Mouse (Mus musculus) layer of hippocampus, postnatal 36 days (tissue): ENCODE measurements at regions not wholly inside any gene's neighbourhood (a gene's known extent, or its start where the extent isn't known, plus 50 kb on each side); places are given as distances from the start of the nearest gene placed in this dataset.
A peak's percentile ranks its signal among the peaks of the same experiment; 100 is the strongest.

Experiments
- DNase-seq, 2 experiments: peaks; one replicate each; pipeline ENCODE4 v3.0.0; 2022

DNA sequence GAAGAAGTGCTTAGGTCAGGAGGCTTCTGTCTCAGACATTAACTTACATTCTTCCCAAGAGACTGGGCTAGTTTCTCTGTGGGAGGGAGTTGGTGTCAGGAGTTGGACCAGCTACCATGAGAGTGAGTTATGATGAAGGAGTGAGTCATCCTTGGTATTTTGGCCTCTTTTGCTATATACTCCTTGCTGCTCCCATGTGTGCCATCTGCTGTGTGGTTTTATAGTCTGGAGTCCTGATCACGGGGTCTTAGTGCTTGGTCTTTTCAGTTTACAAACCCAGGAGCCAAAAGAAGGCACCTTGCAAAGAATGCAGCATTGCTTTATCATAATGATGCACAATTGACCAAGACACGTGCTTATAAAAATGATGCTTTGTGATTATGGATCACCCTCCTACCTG, 56.6 kb downstream of the Zfp503 start:
- no peak for DNase-seq

DNA sequence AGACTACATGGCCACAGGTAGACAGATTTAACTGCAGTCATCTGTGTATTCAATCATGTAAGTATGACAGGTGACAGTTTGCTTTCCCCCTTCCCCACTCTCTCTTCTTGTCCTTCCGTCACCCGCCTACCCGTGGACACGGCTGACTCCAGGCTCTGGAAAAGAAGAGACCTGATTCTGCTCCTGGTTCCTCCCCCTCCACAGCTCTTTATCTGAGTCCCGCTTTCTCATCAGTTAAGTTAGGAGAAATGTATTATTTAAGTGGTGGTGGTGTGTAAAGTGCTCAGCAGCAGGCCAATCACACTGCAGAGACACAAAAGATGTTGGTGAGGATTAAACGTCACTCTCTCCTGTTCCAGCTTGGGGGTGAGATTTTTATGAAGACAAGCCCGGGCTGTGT, 57.5 kb downstream of the Zfp503 start:
- no peak for DNase-seq

DNA sequence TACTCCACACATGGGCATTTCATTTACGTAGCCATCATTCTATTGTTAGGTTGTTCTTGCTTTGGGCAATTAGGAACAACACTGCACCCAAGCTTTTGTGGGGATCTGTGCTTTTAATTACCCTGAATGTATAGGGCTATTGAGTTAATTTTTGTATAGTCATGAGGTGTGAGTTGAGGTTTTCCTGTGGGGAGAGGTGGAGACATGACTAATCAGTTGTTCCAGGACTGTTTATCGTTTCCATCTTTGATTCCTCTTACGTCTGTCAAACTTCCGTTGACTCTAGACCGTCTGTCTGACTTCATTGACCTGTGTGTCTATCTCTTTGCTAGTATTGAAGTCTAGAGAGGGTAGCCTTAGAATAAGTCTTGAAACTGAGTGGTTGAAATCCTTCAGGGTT, 60.4 kb downstream of the Zfp503 start:
- no peak for DNase-seq

DNA sequence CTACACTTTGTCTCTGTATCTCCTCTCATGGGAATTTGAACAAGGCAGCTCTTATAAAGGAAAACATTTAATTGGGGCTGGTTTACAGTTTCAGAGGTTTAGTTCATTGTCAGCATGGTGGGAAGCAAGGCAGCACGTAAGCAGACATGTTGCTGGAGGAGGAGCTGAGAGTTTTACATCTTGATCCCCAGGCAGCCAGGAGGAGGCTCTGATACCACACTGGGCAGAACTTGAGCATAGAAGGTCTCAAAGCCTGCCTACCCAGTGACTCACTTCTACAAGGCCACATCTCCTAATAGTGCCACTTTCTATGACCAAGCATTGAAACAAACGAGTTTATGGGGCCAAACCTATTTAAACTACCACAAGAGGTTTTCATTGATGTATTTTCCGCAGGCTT, 67.9 kb upstream of the Comtd1 start:
- DNase-seq, result no peak

DNA sequence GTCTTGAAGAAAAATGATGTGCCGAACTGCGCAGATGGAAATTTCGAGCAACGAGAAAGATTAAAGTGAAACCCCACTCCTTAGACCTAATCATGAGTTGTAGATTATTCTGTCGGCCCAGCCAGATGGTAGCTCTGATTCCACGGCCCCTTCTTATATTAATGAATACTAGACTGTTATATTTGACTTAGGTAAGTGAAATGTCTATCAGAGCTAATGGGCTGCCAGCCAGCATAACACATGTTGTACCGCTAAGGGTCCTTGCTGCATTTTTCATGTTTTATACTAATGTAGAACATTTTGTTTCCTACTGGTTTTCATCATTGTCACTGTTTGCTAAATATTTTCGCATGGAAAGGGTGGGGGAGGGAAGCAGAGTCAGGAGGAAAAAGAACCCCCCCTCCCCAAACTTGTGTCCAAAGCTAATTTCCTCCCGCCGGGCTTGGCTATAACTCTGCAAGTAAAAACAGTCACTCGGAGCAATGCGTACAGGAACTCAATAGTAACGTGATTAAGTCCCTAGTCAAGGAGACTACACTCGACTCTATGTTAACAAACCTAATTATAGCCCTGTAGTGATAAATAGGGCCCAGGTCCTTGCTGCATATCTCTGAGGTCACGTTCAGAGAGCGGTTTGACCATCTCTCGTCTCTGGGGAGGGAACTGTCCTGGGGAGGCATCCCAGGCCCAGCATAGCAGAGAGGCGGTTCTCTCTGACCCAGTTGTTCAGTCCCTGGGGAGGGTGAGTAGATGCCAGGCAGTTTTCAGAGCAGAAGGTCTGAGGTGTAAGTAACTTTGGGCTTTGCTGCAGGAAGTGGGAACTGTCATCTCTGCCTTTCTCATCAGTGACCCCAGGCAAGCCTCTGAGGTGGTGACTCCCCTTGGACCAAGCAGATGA, 56.0 kb upstream of the Comtd1 start:
- peak; percentile 5 to 18 for DNase-seq

DNA sequence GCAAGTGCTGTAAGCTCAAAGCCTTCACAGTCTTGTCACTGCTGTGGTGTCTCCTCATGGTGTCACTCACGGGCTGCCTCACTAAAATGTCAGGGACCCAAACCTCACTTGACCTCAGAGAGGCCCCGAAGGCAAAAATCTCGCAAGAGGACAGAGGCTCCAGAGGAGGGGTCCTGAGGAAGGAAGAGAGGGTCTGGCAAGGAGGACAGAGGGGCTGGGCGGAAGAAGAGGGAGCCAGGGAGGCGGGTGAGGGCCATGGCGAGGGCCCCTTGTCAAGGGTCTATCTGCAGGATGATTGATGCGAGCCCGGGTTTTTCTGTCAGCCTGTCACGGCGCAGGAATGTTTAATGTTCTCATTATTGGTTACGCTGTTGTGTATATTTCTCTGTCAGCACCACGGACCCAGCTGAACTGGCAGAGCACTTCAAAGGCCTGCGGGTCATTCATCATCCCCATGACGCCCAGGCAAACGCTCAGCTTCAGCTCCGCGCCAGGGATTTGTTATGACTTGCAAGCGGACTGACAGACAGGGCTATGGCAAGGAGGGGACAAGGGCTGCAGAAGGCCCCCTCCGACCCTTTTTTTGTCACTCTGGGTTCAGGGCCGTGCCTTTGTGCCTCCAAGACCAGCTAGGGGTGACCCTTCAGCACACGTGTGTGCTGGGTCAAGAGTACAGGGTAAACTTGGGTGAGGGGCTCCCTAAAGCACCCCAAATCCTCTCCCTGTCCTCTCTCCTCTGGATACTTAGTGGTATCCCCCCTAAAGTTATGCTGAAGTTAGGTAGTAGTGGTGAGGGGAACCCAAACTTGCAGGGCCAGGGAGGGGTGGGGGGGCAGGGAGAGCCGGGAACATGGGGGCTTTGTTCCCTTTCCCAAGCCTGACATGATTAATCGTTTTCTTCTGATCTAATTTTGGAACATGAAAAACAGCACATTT, 55.1 kb upstream of the Comtd1 start:
- peak in 1 of 2 experiments; percentile 5 for DNase-seq

DNA sequence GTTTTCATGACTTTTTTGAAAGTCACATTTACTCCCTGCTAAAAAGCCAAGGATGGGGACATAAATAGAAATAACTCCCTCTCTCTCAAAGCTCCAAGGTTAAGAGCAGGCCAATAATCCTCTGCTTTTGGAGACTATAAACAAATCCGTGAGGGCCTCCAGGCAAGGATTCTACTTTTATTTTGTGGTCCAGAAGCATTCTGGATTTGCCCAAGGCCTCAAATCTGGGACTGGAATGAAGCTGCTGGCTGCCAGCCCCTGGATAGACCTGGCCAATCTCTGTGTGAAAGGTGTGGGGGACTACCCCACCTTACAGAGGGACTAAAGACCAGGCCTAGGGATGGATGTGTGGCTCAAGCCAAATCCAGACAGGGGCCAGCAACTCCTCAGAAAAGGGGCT, 54.1 kb upstream of the Comtd1 start:
- DNase-seq, result no peak

DNA sequence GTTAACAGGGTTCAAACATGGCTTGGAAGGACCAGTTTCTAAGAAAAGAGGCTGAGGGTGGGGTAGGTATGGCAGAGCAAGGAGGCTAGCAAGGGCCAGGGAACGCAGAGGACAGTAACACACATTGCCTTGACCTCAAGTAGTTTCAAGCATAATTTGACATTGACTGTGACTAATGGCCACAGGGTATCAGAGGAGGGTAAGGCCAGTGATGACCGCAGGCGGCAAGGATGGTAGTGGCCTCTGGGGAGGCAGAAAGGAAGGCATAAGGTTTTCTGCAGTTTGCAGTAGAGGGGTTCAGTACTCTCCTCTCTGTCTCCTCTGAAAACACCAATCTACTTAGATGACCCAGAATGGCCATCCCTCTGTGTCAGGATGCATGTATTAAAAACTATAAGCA, 53.7 kb upstream of the Comtd1 start:
- no peak for DNase-seq

DNA sequence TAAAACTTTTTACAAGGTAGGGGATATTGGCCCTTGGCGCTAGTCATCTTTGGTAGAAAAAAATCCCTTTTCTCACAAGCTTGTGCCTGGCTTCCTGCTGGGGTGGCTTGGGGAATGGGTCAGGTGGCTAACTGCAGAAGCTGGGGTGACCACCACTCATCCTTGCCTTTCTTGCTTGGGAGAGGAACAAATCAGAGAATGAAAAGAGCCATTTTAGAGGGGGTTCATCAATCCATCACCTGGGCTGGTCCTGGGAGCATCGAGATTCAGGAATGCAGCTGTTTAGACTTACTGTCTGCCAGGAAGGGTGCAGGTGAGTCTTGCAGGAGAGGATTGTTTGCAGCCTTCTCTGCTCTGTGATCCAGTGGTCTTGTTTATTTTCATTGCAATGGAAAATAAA, 52.2 kb upstream of the Comtd1 start:
- DNase-seq, result no peak

DNA sequence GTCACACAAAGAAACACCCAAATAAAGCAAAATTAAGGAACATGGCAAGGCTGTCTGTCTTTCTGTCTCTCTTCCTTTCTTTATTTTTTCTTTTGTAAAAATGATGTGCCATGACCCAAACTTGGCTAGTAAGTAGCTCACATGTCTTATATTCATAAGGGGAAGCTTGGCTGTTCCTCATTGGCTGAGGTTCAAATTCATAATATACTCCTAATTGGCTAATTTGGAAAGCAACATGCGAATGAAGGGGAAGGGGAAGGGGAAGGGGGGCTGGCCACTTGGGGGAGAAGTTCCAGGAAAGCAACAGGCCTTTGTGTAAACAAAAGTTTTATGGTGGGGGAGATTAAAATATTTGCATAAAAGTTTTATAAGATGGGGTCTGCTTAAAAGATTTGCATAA, 51.7 kb upstream of the Comtd1 start:
- no peak for DNase-seq
